ENCODE assay signal across 9 mouse cellular contexts in the genomic region with DNA sequence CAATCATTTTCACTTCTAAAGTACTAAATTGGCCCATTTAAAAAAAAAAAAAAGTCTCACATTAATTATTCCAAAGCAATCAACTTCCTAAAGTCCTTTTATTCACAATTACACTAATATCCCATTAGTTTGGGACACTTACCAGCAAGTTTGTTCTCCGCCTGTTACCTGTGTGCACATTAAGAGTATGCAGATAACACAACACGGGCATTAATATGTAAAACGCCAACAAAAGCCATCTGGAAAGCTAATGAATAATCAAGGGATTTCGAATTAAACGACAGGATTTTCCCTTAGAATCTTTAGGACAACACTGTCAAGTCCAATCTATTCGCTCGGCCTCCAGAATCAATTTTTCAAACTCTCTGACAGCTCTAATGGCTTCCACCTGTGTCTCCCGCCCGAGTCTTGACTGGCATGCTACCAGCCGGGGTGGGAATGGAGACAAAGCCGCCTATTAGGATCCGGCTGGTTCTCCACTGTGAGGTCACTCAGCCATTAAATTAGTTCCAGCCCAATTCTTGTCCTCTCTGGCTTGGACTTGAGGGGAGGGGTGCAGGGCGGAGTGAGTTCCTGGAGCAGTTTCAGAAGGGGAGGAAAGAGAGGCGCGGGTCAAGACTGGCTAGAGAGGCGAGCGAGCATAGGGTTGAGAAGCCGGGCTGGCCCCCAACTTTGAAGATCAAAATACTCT.
A peak's percentile ranks its signal among the peaks of the same experiment; 100 is the strongest.
DNase-seq lines count a peak whose midpoint lies in the region; ATAC-seq lines count a peak whose summit lies in the region.
"Had no signal": no experiment of that assay in that cellular context is flagged by ENCODE, and none has a peak within 500 bp of the region (broad histone marks: within the 10 kb centered on the region; RNA-seq: fewer than 3 reads in every experiment).

No protein-coding gene starts in this region.

- peaks cover 13% of the 10 kb centered on the region for H3K4me1 ChIP-seq in heart, embryonic 10.5 days
- H3K4me1 ChIP-seq in midbrain, embryonic 11.5 days (ENCODE audit: control insufficient read depth, insufficient read depth, low read length) = peaks cover 14% of the 10 kb centered on the region

- no peak overlapping the region for H3K27ac ChIP-seq in heart, embryonic 10.5 days
- H3K27ac ChIP-seq in midbrain, embryonic 11.5 days (ENCODE audit: low read depth, low read length) = no peak overlapping the region
- H3K27ac ChIP-seq: liver, embryonic 13.5 days had no signal

- no peak overlapping the region for H3K4me3 ChIP-seq in heart, embryonic 10.5 days
- H3K4me3 ChIP-seq in midbrain, embryonic 11.5 days (ENCODE audit: low read depth, low read length) = no peak overlapping the region
- H3K4me3 ChIP-seq: liver, embryonic 13.5 days had no signal

- no peak overlapping the region for H3K4me2 ChIP-seq in midbrain, embryonic 11.5 days
- H3K4me2 ChIP-seq: liver, embryonic 13.5 days had no signal

- DNase-seq in heart, adult 18-20 months = peak; percentile 72 to 76
- DNase-seq in heart, embryonic 10.5 days (ENCODE audit: low spot score) = no peak
- peak; percentile 93 for DNase-seq in embryo, embryonic 10 days (ENCODE audit: low spot score)
- peak; percentile 40 to 57 for DNase-seq in gastrocnemius, adult 8-10 months (ENCODE audit: low spot score in 2 of 2)
- DNase-seq in kidney, adult 8-10 months = peak; percentile 87 to 93
- peak; percentile 93 for DNase-seq in midbrain, embryonic 11.5 days (ENCODE audit: low spot score, missing footprints)
- no peak for DNase-seq in B cell, adult 2 months
- no peak for DNase-seq in lung, postnatal 25 days (ENCODE audit: low spot score)
- DNase-seq: liver, embryonic 13.5 days had no signal

- ATAC-seq in midbrain, embryonic 11.5 days (ENCODE audit: low FRiP score) = peak; percentile 85

- H3K9ac ChIP-seq in midbrain, embryonic 11.5 days (ENCODE audit: low read length) = no peak overlapping the region
- H3K9ac ChIP-seq: liver, embryonic 13.5 days had no signal

- no peaks in the 10 kb centered on the region for H3K9me3 ChIP-seq in heart, embryonic 10.5 days
- no peaks in the 10 kb centered on the region for H3K9me3 ChIP-seq in midbrain, embryonic 11.5 days (ENCODE audit: control insufficient read depth, low read length)
- H3K9me3 ChIP-seq: liver, embryonic 13.5 days had no signal

- WGBS in heart, embryonic 10.5 days = 64% methylated on average over 18 of the region's 18 CpGs
- WGBS in midbrain, embryonic 11.5 days = 7% methylated on average over 18 of the region's 18 CpGs

- H3K27me3 ChIP-seq in heart, embryonic 10.5 days (ENCODE audit: insufficient read depth, poor library complexity, severe bottlenecking) = no peaks in the 10 kb centered on the region; the same call in 1 of the 2 replicates
- peaks cover 56% of the 10 kb centered on the region for H3K27me3 ChIP-seq in midbrain, embryonic 11.5 days (ENCODE audit: control insufficient read depth, insufficient read depth, low read length)
- H3K27me3 ChIP-seq: liver, embryonic 13.5 days had no signal

- peaks cover 3% of the 10 kb centered on the region for H3K36me3 ChIP-seq in heart, embryonic 10.5 days
- H3K36me3 ChIP-seq in midbrain, embryonic 11.5 days (ENCODE audit: control insufficient read depth, insufficient read depth, low read length) = no peaks in the 10 kb centered on the region

Comparison
In these comparisons a context has a peak if more than half of its experiments do, and no peak if none do; other contexts are left out.
1. DNase-seq: peak in heart, adult 18-20 months (2 of 2), embryo, embryonic 10 days (single experiment), gastrocnemius, adult 8-10 months (2 of 2), kidney, adult 8-10 months (2 of 2) and midbrain, embryonic 11.5 days (single experiment); none in heart, embryonic 10.5 days (single experiment), B cell, adult 2 months (0 of 2) and lung, postnatal 25 days (single experiment).